Mouse (Mus musculus): Measurements from ENCODE around the gene Fbxw2. TPM values are rescaled to one million over a fixed set of nuclear protein-coding genes. Genes with fewer than 3 reads are reported as not detected.
A peak's percentile ranks its signal among the peaks of the same experiment; 100 is the strongest.
"Not testable (repeated sequence)": the region's sequence is repeated elsewhere in the genome, so short reads cannot be mapped to it uniquely, and the experiment has no call there.

Fbxw2 gene
- polyA plus RNA-seq, 1 experiment: 43.9 TPM

- H3ac ChIP-seq (ENCODE audit: control insufficient read depth, insufficient read length); H3K4me3 ChIP-seq; H3K27me3 ChIP-seq (ENCODE audit: control insufficient read depth, insufficient read depth, insufficient read length); H3K36me3 ChIP-seq (ENCODE audit: control insufficient read depth, insufficient read depth); H3K79me2 ChIP-seq (ENCODE audit: control insufficient read depth, insufficient read depth): not testable (repeated sequence)
- peak; percentile 49; the same call in 1 of the 2 replicates for TF ChIP-seq CEBPB (IDR thresholded peaks at IDR 0.05; ENCODE audit: insufficient read depth, poor library complexity, severe bottlenecking)
- peak within 1 kb of the TSS; percentile 24 for H3K4me2 ChIP-seq (ENCODE audit: low read depth)
Measured at GRCm38 (mm10) chr2:34832766-34833457, 6.8 kb upstream of the Fbxw2 start, which contains the start of gene Gm34653. Gene Gm34653, plus strand, starts transcription at chr2:34833007.

DNA sequence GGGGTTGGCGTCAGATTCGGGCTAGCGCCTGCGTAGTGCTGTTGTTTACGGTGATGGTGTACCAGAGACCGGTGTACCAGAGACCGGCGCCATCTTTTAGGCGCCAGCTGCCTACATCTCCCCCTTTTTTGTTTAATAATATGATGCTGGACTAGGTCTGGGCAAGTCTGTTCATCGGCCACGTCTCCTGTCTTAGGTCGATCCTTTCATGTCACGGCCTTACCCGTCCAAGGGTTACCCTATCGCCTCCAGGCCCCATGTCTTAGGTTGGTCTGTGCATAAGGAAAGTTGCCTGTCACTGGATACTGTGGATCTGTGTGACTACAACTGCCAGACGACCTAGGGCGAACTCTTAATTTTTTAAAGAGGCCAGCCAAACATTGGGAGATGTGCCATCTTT lies 4.0 kb upstream of the Fbxw2 start:
- not testable (repeated sequence) for H3K4me3 ChIP-seq; H3K27me3 ChIP-seq (ENCODE audit: control insufficient read depth, insufficient read depth, insufficient read length); H3K36me3 ChIP-seq (ENCODE audit: control insufficient read depth, insufficient read depth); H3K4me2 ChIP-seq (ENCODE audit: low read depth); H3ac ChIP-seq (ENCODE audit: control insufficient read depth, insufficient read length); H3K79me2 ChIP-seq (ENCODE audit: control insufficient read depth, insufficient read depth)

DNA sequence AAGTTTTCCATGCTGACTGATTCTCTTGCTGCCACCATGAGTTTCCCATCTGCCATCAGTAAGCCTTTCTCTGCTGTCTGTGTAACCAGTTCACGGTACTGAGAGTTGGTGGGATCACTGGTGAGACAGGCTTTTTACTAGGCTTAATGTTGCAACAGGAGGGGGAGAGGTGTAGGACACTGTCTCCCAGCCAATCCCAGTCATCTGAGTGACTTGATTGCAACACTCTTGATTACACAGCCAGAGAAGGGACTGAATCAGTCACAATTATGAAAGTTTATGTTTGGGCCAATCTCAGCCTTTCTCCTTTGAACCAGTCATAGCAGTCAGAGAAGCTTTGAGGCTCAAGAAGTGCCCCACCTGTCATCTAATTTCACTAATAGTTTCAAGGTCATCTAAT lies 1.9 kb upstream of the Fbxw2 start:
- H3ac ChIP-seq (ENCODE audit: control insufficient read depth, insufficient read length): no peak overlapping the region
- H3K27me3 ChIP-seq (ENCODE audit: control insufficient read depth, insufficient read depth, insufficient read length): no peaks in the 10 kb centered on the region
- no peak overlapping the region for H3K4me2 ChIP-seq (ENCODE audit: low read depth)
- H3K4me3 ChIP-seq: no peak overlapping the region
- TF ChIP-seq MYOG (IDR thresholded peaks at IDR 0.05; ENCODE audit: control insufficient read depth in 1 of 3, insufficient read depth in 1 of 3, insufficient read length in 2 of 3, low read depth in 2 of 3) (no peak), MYOD1 (IDR thresholded peaks at IDR 0.05; ENCODE audit: control insufficient read depth in 1 of 3, insufficient read length in 2 of 3, low read depth in 2 of 3) (no peak), TCF3 (IDR thresholded peaks at IDR 0.05; ENCODE audit: insufficient read length, low read depth) (no peak), CEBPB (IDR thresholded peaks at IDR 0.05; ENCODE audit: insufficient read depth, poor library complexity, severe bottlenecking) (no peak), TCF12 (IDR thresholded peaks at IDR 0.05; ENCODE audit: insufficient read depth, poor library complexity, severe bottlenecking) (no peak), REST (IDR thresholded peaks at IDR 0.05; ENCODE audit: insufficient read depth, insufficient read length) (no peak), USF1 (IDR thresholded peaks at IDR 0.05; ENCODE audit: low read depth) (no peak), POLR2AphosphoS2 (IDR thresholded peaks at IDR 0.05; ENCODE audit: insufficient read length, low read depth) (no peak), E2F4 (IDR thresholded peaks at IDR 0.05; ENCODE audit: insufficient read depth) (no peak), POLR2A (IDR thresholded peaks at IDR 0.05; ENCODE audit: insufficient read length, low read depth) (no peak)
- no peaks in the 10 kb centered on the region for H3K36me3 ChIP-seq (ENCODE audit: control insufficient read depth, insufficient read depth)
- H3K79me2 ChIP-seq (ENCODE audit: control insufficient read depth, insufficient read depth): peaks cover 27% of the 10 kb centered on the region

- Histone ChIP-seq H3K27me3 (ENCODE audit: control insufficient read depth, insufficient read depth, insufficient read length) (no peaks in the 10 kb centered on the region), H3K79me2 (ENCODE audit: control insufficient read depth, insufficient read depth) (peaks cover 29% of the 10 kb centered on the region), H3ac (ENCODE audit: control insufficient read depth, insufficient read length) (no peak overlapping the region), H3K4me3 (no peak overlapping the region), H3K36me3 (ENCODE audit: control insufficient read depth, insufficient read depth) (no peaks in the 10 kb centered on the region), H3K4me2 (ENCODE audit: low read depth) (no peak overlapping the region)
- TF ChIP-seq POLR2AphosphoS2 (IDR thresholded peaks at IDR 0.05; ENCODE audit: insufficient read length, low read depth) (no peak), TCF3 (IDR thresholded peaks at IDR 0.05; ENCODE audit: insufficient read length, low read depth) (no peak), E2F4 (IDR thresholded peaks at IDR 0.05; ENCODE audit: insufficient read depth) (no peak), USF1 (IDR thresholded peaks at IDR 0.05; ENCODE audit: low read depth) (no peak), MYOG (IDR thresholded peaks at IDR 0.05; ENCODE audit: control insufficient read depth in 1 of 3, insufficient read depth in 1 of 3, insufficient read length in 2 of 3, low read depth in 2 of 3) (no peak), MAX (IDR thresholded peaks at IDR 0.05; ENCODE audit: low read depth) (no peak), SRF (IDR thresholded peaks at IDR 0.05; ENCODE audit: control insufficient read depth, insufficient read length, low read depth) (no peak), POLR2A (IDR thresholded peaks at IDR 0.05; ENCODE audit: insufficient read length, low read depth) (no peak), MYOD1 (IDR thresholded peaks at IDR 0.05; ENCODE audit: control insufficient read depth in 1 of 3, insufficient read length in 2 of 3, low read depth in 2 of 3) (no peak), CEBPB (IDR thresholded peaks at IDR 0.05; ENCODE audit: insufficient read depth, poor library complexity, severe bottlenecking) (no peak), REST (IDR thresholded peaks at IDR 0.05; ENCODE audit: insufficient read depth, insufficient read length) (no peak), TCF12 (IDR thresholded peaks at IDR 0.05; ENCODE audit: insufficient read depth, poor library complexity, severe bottlenecking) (no peak)
Measured at GRCm38 (mm10) chr2:34827591-34827990, 1.5 kb upstream of the Fbxw2 start.

DNA sequence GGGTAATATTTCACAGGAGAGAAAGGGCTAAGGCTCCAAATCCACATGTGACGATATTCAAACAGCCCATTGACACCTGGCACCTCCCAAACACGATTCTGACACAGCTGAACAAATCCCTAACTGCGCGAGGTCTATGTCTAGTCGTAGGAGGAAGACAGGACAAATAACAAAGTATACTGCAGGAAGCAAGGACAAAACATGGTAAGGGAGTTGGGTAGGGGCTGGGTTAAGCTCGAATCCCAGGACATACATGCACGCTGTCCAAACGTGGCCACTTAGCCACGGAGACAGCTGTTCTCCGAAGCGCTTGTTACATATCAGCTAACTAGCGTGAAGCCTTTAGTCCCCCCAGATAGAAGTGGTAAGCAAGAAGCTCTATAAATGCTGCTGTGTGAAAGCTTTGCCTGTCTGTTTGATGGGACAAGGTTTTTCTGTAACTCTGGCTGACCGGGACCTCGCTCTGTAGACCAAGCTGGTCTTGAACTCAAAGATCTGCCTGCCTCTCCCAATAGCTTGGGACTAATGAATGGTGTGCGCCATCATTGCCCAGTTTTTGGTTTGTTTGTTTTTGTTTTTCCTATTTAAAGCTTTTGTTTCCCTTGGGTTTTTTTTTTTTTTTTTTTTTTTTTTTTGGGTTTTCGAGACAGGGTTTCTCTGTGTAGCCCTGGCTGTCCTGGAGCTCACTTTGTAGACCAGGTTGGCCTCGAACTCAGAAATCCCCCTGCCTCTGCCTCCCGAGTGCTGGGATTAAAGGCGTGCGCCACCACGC lies 535 bp upstream of the Fbxw2 start:
- peaks cover 35% of the 10 kb centered on the region for H3K79me2 ChIP-seq (ENCODE audit: control insufficient read depth, insufficient read depth)
- H3K4me3 ChIP-seq: peak overlapping the region; percentile 62
- H3K4me2 ChIP-seq (ENCODE audit: low read depth): peak overlapping the region; percentile 98
- H3K36me3 ChIP-seq (ENCODE audit: control insufficient read depth, insufficient read depth): peaks cover 6% of the 10 kb centered on the region
- H3ac ChIP-seq (ENCODE audit: control insufficient read depth, insufficient read length): peak overlapping the region; percentile 74
- TF ChIP-seq MAX (IDR thresholded peaks at IDR 0.05; ENCODE audit: low read depth): no peak
- no peak for TF ChIP-seq POLR2AphosphoS2 (IDR thresholded peaks at IDR 0.05; ENCODE audit: insufficient read length, low read depth)
- TF ChIP-seq E2F4 (IDR thresholded peaks at IDR 0.05; ENCODE audit: insufficient read depth): no peak
- no peak for TF ChIP-seq CEBPB (IDR thresholded peaks at IDR 0.05; ENCODE audit: insufficient read depth, poor library complexity, severe bottlenecking)
- no peak for TF ChIP-seq MYOG (IDR thresholded peaks at IDR 0.05; ENCODE audit: control insufficient read depth in 1 of 3, insufficient read depth in 1 of 3, insufficient read length in 2 of 3, low read depth in 2 of 3)
- TF ChIP-seq TCF3 (IDR thresholded peaks at IDR 0.05; ENCODE audit: insufficient read length, low read depth): no peak
- no peak for TF ChIP-seq SRF (IDR thresholded peaks at IDR 0.05; ENCODE audit: control insufficient read depth, insufficient read length, low read depth)
- TF ChIP-seq POLR2A (IDR thresholded peaks at IDR 0.05; ENCODE audit: insufficient read length, low read depth): no peak
- no peak for TF ChIP-seq REST (IDR thresholded peaks at IDR 0.05; ENCODE audit: insufficient read depth, insufficient read length)
- TF ChIP-seq USF1 (IDR thresholded peaks at IDR 0.05; ENCODE audit: low read depth): no peak
- TF ChIP-seq MYOD1 (IDR thresholded peaks at IDR 0.05; ENCODE audit: control insufficient read depth in 1 of 3, insufficient read length in 2 of 3, low read depth in 2 of 3): no peak
- H3K27me3 ChIP-seq (ENCODE audit: control insufficient read depth, insufficient read depth, insufficient read length): no peaks in the 10 kb centered on the region

Data from myocyte (in vitro differentiated cells).